Mouse (Mus musculus): ENCODE measurements at regions not wholly inside any gene's neighbourhood (a gene's known extent, or its start where the extent isn't known, plus 50 kb on each side); places are given as distances from the start of the nearest gene placed in this dataset.

DNA sequence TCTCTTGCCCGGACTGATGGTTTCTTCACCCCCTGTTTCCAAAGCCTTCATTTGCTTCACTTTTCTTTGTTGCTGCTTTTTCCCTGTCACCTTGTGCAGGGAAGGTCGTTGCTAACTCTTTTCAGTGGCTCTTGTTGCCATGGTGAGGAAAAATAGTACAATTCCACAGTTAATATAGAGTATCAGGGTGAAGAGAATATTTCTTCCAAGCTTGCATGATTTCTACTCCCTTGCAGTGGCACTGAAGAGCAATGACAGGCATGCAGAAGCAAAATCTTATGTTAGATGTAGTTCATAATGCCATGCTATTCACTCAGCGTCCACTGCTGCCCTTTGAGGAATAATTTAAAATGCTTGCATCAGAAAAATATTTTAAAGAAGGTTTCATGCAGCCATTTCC lies 262.3 kb upstream of the B430305J03Rik start:
- TF ChIP-seq USF2 (IDR thresholded peaks at IDR 0.05; ENCODE audit: borderline replicate concordance in 1 of 2, insufficient read depth in 1 of 2, low read depth in 1 of 2, low read length in 2 of 2) (no peak), ZC3H11A (IDR thresholded peaks at IDR 0.05; ENCODE audit: low read depth, low read length) (no peak), E2F4 (IDR thresholded peaks at IDR 0.05; ENCODE audit: borderline replicate concordance, low read depth, low read length) (no peak), RAD21 (IDR thresholded peaks at IDR 0.05; ENCODE audit: low read depth, low read length) (no peak), ZMIZ1 (IDR thresholded peaks at IDR 0.05; ENCODE audit: low read depth, low read length) (no peak), CTCF (IDR thresholded peaks at IDR 0.05 in 2 of 3, conservative IDR thresholded peaks at IDR 0.05 in 1 of 3; ENCODE audit: control insufficient read depth in 1 of 3, insufficient read depth in 1 of 3, low read depth in 2 of 3, low read length in 3 of 3, poor library complexity in 1 of 3, severe bottlenecking in 1 of 3) (no peak), CHD1 (IDR thresholded peaks at IDR 0.05; ENCODE audit: low read depth, low read length) (no peak), MYB (IDR thresholded peaks at IDR 0.05; ENCODE audit: low read depth, low read length) (no peak), POLR2A (IDR thresholded peaks at IDR 0.05; ENCODE audit: control insufficient read depth in 1 of 2, insufficient read depth in 1 of 2, low read depth in 1 of 2, low read length in 2 of 2, poor library complexity in 1 of 2) (no peak), NRF1 (IDR thresholded peaks at IDR 0.05; ENCODE audit: insufficient read depth, low read depth, low read length, poor library complexity, severe bottlenecking) (no peak), EP300 (IDR thresholded peaks at IDR 0.05; ENCODE audit: low read depth in 1 of 2, low read length in 2 of 2) (no peak), UBTF (IDR thresholded peaks at IDR 0.05; ENCODE audit: borderline replicate concordance, insufficient read depth, low read depth, low read length) (no peak), MAFK (IDR thresholded peaks at IDR 0.05; ENCODE audit: borderline replicate concordance, low read depth, low read length) (no peak), USF1 (IDR thresholded peaks at IDR 0.05; ENCODE audit: low read depth, low read length) (no peak)

Data from MEL (cell line).